10 mouse cellular contexts compared by ENCODE assay signal in the genomic region with DNA sequence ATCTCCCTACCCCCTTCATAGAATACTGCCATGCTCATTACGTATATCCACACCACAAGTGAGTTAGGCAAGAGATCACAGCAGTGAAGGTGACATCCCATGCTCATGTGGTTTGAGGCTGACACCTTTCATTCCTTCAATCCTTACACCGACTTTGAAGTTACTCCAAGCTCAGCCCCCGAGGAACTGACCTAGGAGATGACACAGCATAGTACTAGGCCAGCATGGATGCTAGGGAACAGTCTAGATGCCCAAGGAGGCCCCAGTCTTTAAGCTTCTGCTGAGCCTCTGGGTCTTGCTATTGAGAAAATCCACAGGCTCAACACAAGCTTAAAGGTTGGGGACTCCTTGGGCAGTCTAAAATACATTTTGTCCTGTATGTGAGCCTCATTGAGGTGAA. TPM values are rescaled to one million over a fixed set of nuclear protein-coding genes. Genes with fewer than 3 reads are reported as not detected.
DNase-seq lines count a peak whose midpoint lies in the region; ATAC-seq and TF ChIP-seq lines count a peak whose summit lies in the region.
"Had no signal": no experiment of that assay in that cellular context is flagged by ENCODE, and none has a peak within 500 bp of the region (broad histone marks: within the 10 kb centered on the region; RNA-seq: fewer than 3 reads in every experiment).

No protein-coding gene starts in this region.

- TF ChIP-seq EP300 in heart, postnatal 0 days (IDR thresholded peaks at IDR 0.05; ENCODE audit: low read depth): no peak

- ATAC-seq in heart, postnatal 0 days (ENCODE audit: insufficient read depth, low read depth): no peak
- no peak for ATAC-seq in hindbrain, embryonic 11.5 days (ENCODE audit: low FRiP score)
- ATAC-seq in liver, embryonic 16.5 days (ENCODE audit: low read depth): 0 out of 2 replicates have a peak, but pooled peaks have one; percentile 14
- ATAC-seq: Patski had no signal

- no peaks in the 10 kb centered on the region for H3K9me3 ChIP-seq in heart, postnatal 0 days (replicated peaks; ENCODE audit: control insufficient read depth, low read length)
- H3K9me3 ChIP-seq in hindbrain, embryonic 11.5 days (ENCODE audit: control insufficient read depth, low read length): no peaks in the 10 kb centered on the region
- no peaks in the 10 kb centered on the region for H3K9me3 ChIP-seq in liver, embryonic 16.5 days (replicated peaks; ENCODE audit: control insufficient read depth, low read length)

- WGBS in heart, postnatal 0 days: 62% methylated on average over 3 of the region's 3 CpGs
- WGBS in hindbrain, embryonic 11.5 days: 84% methylated on average over 3 of the region's 3 CpGs
- WGBS in liver, embryonic 16.5 days (ENCODE audit: insufficient replicate concordance): 30% methylated on average over 3 of the region's 3 CpGs

- H3K27me3 ChIP-seq in heart, postnatal 0 days (ENCODE audit: control insufficient read depth, insufficient read depth, low read length): no peaks in the 10 kb centered on the region
- H3K27me3 ChIP-seq in hindbrain, embryonic 11.5 days (ENCODE audit: control insufficient read depth, insufficient read depth, low read length): no peaks in the 10 kb centered on the region
- H3K27me3 ChIP-seq in liver, embryonic 16.5 days (ENCODE audit: control insufficient read depth, insufficient read depth, low read depth, low read length): no peaks in the 10 kb centered on the region
- H3K27me3 ChIP-seq: Patski had no signal

- no peak overlapping the region for H3K9ac ChIP-seq in heart, postnatal 0 days (replicated peaks; ENCODE audit: low read depth, low read length)
- no peak overlapping the region for H3K9ac ChIP-seq in hindbrain, embryonic 11.5 days (ENCODE audit: low read depth, low read length)
- peak overlapping the region; percentile 93 for H3K9ac ChIP-seq in liver, embryonic 16.5 days (ENCODE audit: low read depth, low read length)

- DNase-seq in heart, postnatal 0 days (ENCODE audit: low spot score): no peak
- DNase-seq in heart, adult 9 months (ENCODE audit: low spot score in 2 of 2): no peak
- peak; percentile 54 for DNase-seq in c-Kit-positive CD71-positive TER-119-positive erythroid progenitor cells, embryonic 14.5 days (ENCODE audit: low spot score)
- no peak for DNase-seq in hindbrain, embryonic 11.5 days (ENCODE audit: low spot score)
- DNase-seq in Muller cell, postnatal 12 days (ENCODE audit: inconsistent ontology term): no peak
- DNase-seq in left cerebral cortex, adult 9 months (ENCODE audit: low spot score in 2 of 2): no peak
- DNase-seq in spleen, postnatal 14 days (ENCODE audit: low spot score in 2 of 2): no peak
- DNase-seq: thymus, adult 18-20 months had no signal

- H3K4me1 ChIP-seq in heart, postnatal 0 days (ENCODE audit: control insufficient read depth, insufficient read depth): peaks cover 26% of the 10 kb centered on the region
- H3K4me1 ChIP-seq in hindbrain, embryonic 11.5 days (replicated peaks; ENCODE audit: control insufficient read depth, insufficient read depth, low read length): 0 out of 2 replicates have a peak, but pooled peaks cover 2% of the 10 kb centered on the region
- peaks cover 52% of the 10 kb centered on the region for H3K4me1 ChIP-seq in liver, embryonic 16.5 days (ENCODE audit: control insufficient read depth, low read depth, low read length)

- H3K27ac ChIP-seq in heart, postnatal 0 days (ENCODE audit: low read depth): 0 out of 2 replicates have a peak overlapping the region, but pooled peaks have one; percentile 18
- H3K27ac ChIP-seq in hindbrain, embryonic 11.5 days (ENCODE audit: low read depth, low read length): no peak overlapping the region
- peak overlapping the region; percentile 98 for H3K27ac ChIP-seq in liver, embryonic 16.5 days (ENCODE audit: low read length)

- peak overlapping the region; percentile 96 for H3K4me2 ChIP-seq in heart, postnatal 0 days (ENCODE audit: low read depth, low read length)
- H3K4me2 ChIP-seq in hindbrain, embryonic 11.5 days (replicated peaks; ENCODE audit: low read depth, low read length): 0 out of 2 replicates have a peak overlapping the region, but pooled peaks have one; percentile 82
- peak overlapping the region; percentile 93 for H3K4me2 ChIP-seq in liver, embryonic 16.5 days (ENCODE audit: low read depth, low read length)

- peaks cover 14% of the 10 kb centered on the region; the same call in 1 of the 2 replicates for H3K36me3 ChIP-seq in heart, postnatal 0 days (replicated peaks; ENCODE audit: control insufficient read depth, insufficient read depth, low read length)
- no peaks in the 10 kb centered on the region for H3K36me3 ChIP-seq in hindbrain, embryonic 11.5 days (ENCODE audit: control insufficient read depth, insufficient read depth, low read length)
- peaks cover 18% of the 10 kb centered on the region for H3K36me3 ChIP-seq in liver, embryonic 16.5 days (ENCODE audit: control insufficient read depth, insufficient read depth)

- TF ChIP-seq CTCF in heart, postnatal 0 days (IDR thresholded peaks at IDR 0.05; ENCODE audit: low read depth): no peak

- H3K4me3 ChIP-seq in heart, postnatal 0 days (ENCODE audit: low read depth, low read length): no peak overlapping the region
- no peak overlapping the region for H3K4me3 ChIP-seq in hindbrain, embryonic 11.5 days (ENCODE audit: low read depth, low read length)
- H3K4me3 ChIP-seq in liver, embryonic 16.5 days (ENCODE audit: low read depth, low read length): peak overlapping the region; percentile 82

RNA-seq across cellular contexts. Expression of a gene that starts 1.6 kb away (rescaled TPM):
- total RNA-seq in heart, postnatal 0 days (2014; rRNA removed; ENCODE audit: low replicate concordance): 99.4 and 120 TPM in 2 replicates
- 119 and 120 TPM in 2 replicates for polyA plus RNA-seq in heart, postnatal 0 days (2015; fragmentation: Nextera tagmentation; extraction: Ambion mirVana)
- polyA plus RNA-seq in hindbrain, embryonic 11.5 days (2014; fragmentation: Nextera tagmentation; extraction: Ambion mirVana): 106 and 111 TPM in 2 replicates
- polyA plus RNA-seq in liver, embryonic 16.5 days (2015; fragmentation: Nextera tagmentation; extraction: Ambion mirVana): 392 and 410 TPM in 2 replicates

RNA-seq across cellular contexts. Expression of a gene that starts 36.8 kb away (rescaled TPM):
- total RNA-seq in heart, postnatal 0 days (2014; rRNA removed; ENCODE audit: low replicate concordance): 8.9 and 12.7 TPM in 2 replicates
- polyA plus RNA-seq in heart, postnatal 0 days (2015; fragmentation: Nextera tagmentation; extraction: Ambion mirVana): 5.7 TPM in 2 replicates
- polyA plus RNA-seq in hindbrain, embryonic 11.5 days (2014; fragmentation: Nextera tagmentation; extraction: Ambion mirVana): 34.9 and 50.4 TPM in 2 replicates
- 1.8 and 2.3 TPM in 2 replicates for polyA plus RNA-seq in liver, embryonic 16.5 days (2015; fragmentation: Nextera tagmentation; extraction: Ambion mirVana)
